Mouse (Mus musculus) left cerebral cortex, postnatal 10 days (tissue): ENCODE results near the gene Vtcn1. TPM values are rescaled to one million over a fixed set of nuclear protein-coding genes. Genes with fewer than 3 reads are reported as not detected.

Experiments used
- DNase-seq, 2 experiments: peaks; one replicate each; pipeline ENCODE4 v3.0.0; 2021 to 2022; ENCODE audit warnings: low spot score in 2 of 2, mixed read lengths in 1 of 2; ENCODE audit errors: extremely low spot score in 1 of 2
- intact Hi-C: fragments of 180-260 bp; cut with DNase I; formaldehyde crosslinking; loops from one replicate; pipeline ENCODE4 v1.15.1; 2025
- total RNA-seq, 2 experiments: library from RNA; stranded (reverse); gene quantifications; 2 replicates each; pipeline ENCODE4 v1.2.3; 2021

The Vtcn1 gene
- total RNA-seq, 2 experiments from 2014 or later, result not detected

DNA sequence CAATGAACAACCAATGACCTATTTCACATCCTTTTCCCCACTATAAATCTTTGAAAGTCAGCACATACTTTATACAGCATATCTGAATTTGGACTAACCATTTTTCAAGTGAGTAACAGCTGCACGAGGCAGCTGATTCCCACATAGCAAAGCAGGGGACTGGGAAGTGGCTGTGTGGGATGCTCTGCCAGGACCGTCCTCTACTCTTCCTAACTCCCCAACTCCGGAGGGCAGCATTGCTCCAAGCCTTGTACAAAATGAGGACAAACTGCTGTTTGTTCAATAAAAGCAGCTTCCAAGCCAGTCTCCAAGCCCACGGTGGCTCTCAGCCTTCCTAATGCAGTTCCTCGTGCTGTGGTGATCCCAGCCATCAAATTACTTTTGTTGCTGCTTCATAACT is 85.4 kb downstream of the Vtcn1 start:
- intact Hi-C loops, result no loop called here
- no peak for DNase-seq

DNA sequence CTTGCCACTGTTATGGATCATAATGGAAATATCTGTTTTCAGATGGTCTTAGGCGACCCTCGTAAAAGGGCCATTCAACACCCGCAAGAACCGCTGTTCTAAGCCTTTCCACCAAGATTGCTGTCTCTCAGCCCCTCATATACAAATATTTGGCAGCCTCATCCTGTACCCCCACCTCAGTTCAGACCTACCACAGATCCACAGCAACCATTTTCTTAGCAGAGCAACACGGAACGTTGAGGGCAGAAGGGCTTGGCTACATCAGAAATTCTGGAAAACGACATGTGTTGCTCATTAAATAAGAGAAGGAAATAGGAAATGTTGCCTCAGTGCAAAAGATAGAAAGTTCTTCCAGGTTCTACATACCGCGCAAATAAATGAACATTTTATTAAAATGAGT is 85.8 kb downstream of the Vtcn1 start:
- DNase-seq, result no peak
- intact Hi-C loops, result no loop called here

DNA sequence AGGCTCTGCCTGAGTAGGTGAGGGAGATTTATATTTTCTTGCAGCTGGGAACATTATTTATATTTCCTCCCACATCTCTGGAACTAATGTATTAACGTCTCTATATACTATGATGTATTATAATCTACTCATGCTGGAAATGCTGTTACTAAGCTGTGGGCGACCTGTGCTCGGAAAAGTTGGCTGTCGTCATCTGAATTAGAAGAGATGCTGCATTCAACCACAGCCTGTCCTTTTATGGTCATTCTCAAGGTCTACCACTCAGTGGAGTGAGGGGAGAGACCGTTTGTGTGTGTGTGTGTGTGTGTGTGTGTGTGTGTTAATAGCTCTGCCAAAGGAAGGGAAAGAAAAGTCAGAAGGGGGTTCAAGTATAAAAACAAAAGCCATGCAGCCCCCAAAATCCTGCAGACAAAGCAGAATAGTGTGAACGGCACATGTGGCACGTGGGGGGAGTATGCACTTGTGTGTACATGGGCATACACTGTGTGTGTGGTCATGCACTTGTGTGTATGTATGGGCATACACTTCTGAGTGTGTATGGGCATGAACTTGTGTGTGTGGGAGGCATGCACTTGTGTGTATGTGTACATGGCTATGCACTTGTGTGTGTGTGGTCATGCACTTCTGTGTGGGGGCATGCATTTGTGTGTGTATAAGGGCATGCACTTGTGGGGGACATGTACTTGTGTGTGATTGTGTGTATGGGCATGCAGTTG is 86.4 kb downstream of the Vtcn1 start:
- intact Hi-C loops, result no loop called here

GRCm38 (mm10) chr3:100916844-100917243 is 91.6 kb downstream of the Vtcn1 start:
- intact Hi-C loops, result no loop called here

More for the DNA sequence above, 86.4 kb downstream of the Vtcn1 start:
- no peak for DNase-seq

DNA sequence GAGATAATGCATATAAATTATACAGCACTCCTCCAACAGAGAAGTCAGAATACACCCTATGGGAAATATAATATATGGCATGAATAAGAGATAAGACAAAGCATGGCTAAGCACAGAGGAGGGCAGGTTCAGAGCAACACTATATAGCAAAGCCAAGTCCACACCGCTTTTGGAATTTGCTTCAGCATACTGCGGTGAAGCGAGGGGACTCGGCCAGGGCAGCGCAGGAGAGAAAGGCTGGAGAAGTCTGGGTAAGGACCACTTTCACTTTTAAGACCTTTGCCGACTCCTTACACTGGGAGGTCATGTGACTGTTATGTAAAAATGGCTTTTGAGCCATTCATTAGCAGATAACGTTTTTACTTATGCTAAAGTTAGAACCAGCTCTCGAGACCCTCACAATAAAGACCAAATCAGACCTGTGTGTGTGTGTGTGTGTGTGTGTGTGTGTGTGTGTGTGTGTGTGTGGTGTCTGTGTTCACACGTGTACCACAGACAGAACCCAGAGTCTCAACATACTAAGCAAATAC is 95.4 kb downstream of the Vtcn1 start:
- intact Hi-C loops, result no loop called here
- DNase-seq, result no peak

More at GRCm38 (mm10) chr3:100916844-100917243, 91.6 kb downstream of the Vtcn1 start:
- DNase-seq, result peak in 1 of 2 experiments; percentile 24

- DNase-seq, result peak; percentile 99 to 100
- intact Hi-C loops, result no loop called here
Measured at GRCm38 (mm10) chr3:100921825-100922505, 96.7 kb downstream of the Vtcn1 start, which contains the start of gene Trim45. Gene Trim45, plus strand, starts transcription at chr3:100922202.

- no peak for DNase-seq
- intact Hi-C loops, result no loop called here
Measured at GRCm38 (mm10) chr3:100922506-100923375, 97.5 kb downstream of the Vtcn1 start.

- DNase-seq, result peak in 1 of 2 experiments; percentile 21
- intact Hi-C loops, result no loop called here
Measured at GRCm38 (mm10) chr3:100924065-100924732, 98.9 kb downstream of the Vtcn1 start.

GRCm38 (mm10) chr3:100925176-100925575 is 99.9 kb downstream of the Vtcn1 start:
- intact Hi-C loops, result no loop called here

DNA sequence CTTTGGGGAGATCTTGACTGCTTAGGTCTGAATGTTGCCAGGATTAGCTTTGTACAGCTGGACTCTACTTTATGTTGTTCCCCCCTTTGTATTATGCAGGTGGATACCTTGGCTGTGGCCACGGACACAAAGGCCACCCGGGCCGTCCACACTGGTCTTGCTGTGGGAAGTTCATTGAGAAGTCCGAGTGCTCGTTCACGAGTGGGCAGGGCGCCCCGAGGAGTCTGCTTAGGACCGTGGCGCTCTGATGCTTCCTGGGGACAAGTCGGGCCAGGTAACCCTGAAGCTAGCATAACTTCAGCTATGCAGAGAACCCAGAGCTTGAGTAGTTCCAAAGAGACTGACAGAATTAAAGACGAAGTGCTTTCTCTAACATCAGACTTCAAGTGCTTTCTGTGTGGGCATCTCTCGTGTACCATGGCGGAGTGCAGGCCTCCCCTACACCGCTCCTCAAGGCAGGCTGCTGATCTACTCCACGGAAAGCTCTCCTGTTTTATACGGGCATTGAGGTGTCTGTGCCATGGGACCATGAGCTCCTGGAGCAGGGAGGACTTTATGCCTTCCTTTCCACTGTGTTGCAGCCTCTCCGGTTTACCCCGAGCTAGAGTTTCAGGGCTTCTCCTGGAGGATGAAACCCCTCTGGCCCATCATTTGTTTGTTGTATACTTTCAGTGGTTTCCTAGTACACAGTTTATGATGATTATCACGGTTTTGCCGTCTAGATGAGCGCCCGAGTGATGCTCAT is 106.2 kb downstream of the Vtcn1 start:
- intact Hi-C loops, result no loop called here
- DNase-seq, result no peak

More at GRCm38 (mm10) chr3:100925176-100925575, 99.9 kb downstream of the Vtcn1 start:
- DNase-seq, result no peak

DNA sequence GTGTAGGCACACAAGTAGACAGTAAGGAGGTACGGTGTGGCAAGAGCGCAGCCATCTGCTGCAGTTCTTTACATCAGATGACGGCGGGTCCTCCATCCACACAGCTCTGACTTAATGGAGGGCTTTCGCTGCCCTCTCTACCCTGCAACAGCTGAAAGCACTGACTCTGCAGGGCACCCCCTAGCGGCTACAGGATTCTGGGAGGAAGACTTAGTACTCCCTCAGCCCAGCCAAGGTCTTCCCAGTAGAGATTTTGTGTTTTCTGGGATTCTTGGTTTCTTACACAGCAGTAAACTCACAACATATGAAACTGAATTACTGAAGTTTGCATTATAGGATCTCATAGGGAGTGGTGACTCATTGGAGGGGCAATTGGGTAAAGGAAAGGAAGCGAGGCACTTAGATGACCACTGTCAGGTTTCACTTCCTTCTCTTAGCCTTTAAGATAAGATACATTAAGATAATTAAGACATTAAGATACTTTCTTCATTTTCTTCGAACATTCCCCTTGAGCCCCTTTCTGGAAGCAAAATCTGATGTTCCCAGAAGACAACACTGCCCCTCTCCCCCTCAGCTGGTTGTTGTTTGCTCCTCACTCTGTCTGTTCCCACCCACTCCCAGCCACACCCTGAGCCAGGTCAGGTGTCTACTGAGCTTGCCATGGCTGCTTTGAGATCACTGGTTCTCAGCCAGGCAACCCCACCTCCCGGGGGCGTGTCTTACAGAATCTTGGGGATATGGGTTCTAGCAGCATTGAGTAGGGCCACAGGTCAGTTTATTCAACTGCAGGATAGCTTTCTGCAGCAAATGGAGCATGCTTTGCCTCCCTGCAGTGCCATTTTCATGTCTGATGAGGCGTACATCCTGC is 107.1 kb downstream of the Vtcn1 start:
- intact Hi-C loops, result no loop called here

GRCm38 (mm10) chr3:100935521-100935920 is 110.3 kb downstream of the Vtcn1 start:
- no peak for DNase-seq
- intact Hi-C loops, result no loop called here

More for the DNA sequence above, 107.1 kb downstream of the Vtcn1 start:
- DNase-seq, result no peak

GRCm38 (mm10) chr3:100936201-100936600 is 110.9 kb downstream of the Vtcn1 start:
- intact Hi-C loops, result no loop called here
- no peak for DNase-seq

DNA sequence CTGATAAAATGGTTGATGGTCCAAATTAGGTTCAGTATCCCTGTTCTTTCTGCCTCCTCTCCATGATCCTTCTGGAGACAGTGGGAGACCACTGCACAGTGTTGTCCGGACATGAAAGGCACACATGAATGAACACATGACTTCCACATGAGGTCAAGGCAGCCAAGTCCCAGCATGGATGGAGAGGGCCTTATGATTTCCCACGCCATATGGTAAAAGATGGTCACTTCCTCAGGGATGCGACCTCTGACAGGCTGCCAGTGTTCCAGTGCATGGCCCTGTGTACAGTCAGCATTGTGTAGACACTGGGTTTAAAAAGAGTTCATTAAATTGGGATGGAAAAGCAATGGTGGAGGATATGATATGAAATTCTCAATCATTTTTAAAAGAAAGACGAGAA is 113.0 kb downstream of the Vtcn1 start:
- no peak for DNase-seq
- intact Hi-C loops, result no loop called here

DNA sequence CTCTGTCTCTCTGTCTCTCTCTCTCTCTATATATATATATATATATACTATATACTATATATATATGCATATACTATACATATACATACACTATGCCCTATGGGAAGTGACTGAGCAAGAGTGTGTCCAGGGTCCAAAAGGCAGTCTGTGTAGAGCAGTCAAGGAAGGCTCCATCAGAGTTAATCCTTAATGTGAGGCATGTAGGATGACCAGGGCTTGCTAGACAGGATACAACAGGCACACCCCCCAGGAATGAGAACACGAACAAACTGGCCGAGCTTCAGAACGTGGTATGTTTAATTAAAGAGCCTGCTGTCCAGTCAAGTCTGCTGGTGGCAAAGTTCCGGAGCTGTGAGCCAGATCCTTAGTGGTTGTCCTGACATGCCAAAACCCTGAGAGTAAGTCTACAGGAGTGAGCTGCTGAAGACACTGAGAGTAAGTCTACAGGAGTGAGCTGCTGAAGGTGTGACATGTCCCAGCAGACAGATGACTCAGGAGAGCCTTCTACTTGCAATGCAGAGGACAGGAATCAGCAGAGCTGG is 115.3 kb downstream of the Vtcn1 start:
- DNase-seq, result no peak
- intact Hi-C loops, result no loop called here
